Mouse (Mus musculus): Measurements from ENCODE around the gene Lhx2.

GRCm38 (mm10) chr2:38323380-38323779, 15.7 kb upstream of the Lhx2 start:
- TF ChIP-seq CTCF (IDR thresholded peaks at IDR 0.05; ENCODE audit: borderline replicate concordance, control insufficient read depth, extremely low read depth, insufficient read depth, low read length, poor library complexity) (no peak), POLR2A (IDR thresholded peaks at IDR 0.05; ENCODE audit: control insufficient read depth, extremely low read depth, insufficient read depth, low read length, poor library complexity) (no peak)
